Mouse (Mus musculus): ENCODE results near the gene Slc16a1. TPM values are rescaled to one million over a fixed set of nuclear protein-coding genes. Genes with fewer than 3 reads are reported as not detected.
A peak's percentile ranks its signal among the peaks of the same experiment; 100 is the strongest.

Slc16a1 gene
- polyA plus RNA-seq, 1 experiment from 2014 or later, result 9.1 TPM

DNA sequence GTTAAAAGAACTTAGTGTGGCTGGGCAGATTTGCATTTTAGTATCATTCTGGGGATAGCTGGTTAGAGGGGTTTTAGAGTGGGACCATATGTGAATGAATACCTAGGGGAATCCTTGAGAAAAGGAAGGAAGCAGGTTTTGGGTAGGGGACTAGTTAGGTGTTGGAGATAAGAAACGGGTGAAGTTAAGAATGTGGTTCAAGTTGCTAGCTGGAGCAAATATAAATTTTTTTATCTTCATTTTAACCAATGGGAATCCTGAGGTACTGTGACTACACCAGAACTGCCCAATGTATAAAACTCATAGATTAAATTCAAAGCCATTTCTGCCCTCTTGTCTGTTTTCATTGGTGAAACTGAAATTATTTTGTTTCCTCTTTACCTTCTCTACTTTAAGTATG, 2.8 kb downstream of the Slc16a1 start:
- no peak overlapping the region for H3K4me3 ChIP-seq
- H3K27ac ChIP-seq (replicated peaks), result no peak overlapping the region
- no peak overlapping the region for H3K4me2 ChIP-seq
- no peaks in the 10 kb centered on the region for H3K9me3 ChIP-seq
- H3K9ac ChIP-seq, result no peak overlapping the region
- 82% methylated on average over 1 of the region's 1 CpGs for WGBS
- H3K36me3 ChIP-seq, result no peaks in the 10 kb centered on the region
- peaks cover 15% of the 10 kb centered on the region for H3K4me1 ChIP-seq (replicated peaks)
- ATAC-seq (ENCODE audit: low FRiP score, low read depth), result no peak
- no peaks in the 10 kb centered on the region for H3K27me3 ChIP-seq

DNA sequence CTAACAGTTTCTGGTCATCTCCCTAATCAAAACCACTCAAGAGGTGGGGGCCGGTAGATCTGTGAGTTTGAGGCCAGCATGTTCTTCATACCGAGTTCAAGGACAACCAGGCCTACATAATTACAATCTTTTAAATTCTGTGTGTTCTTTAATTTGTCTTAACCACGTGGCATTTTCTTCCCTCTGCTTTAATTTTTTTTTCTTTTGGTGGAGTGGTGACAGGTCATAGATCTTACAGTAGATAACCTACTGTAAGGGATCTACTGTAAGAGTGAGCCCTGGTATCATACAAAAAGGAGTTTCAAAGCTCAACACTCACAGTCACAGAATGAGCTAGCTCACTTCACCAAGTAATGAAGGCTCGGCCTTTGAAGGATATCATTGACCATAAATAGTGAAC, 4.6 kb downstream of the Slc16a1 start:
- no peak overlapping the region for H3K9ac ChIP-seq
- no peak overlapping the region for H3K27ac ChIP-seq (replicated peaks)
- H3K27me3 ChIP-seq, result no peaks in the 10 kb centered on the region
- H3K4me1 ChIP-seq (replicated peaks), result peaks cover 10% of the 10 kb centered on the region; the same call in 1 of the 2 replicates
- no peak overlapping the region for H3K4me2 ChIP-seq
- ATAC-seq (ENCODE audit: low FRiP score, low read depth), result no peak
- H3K36me3 ChIP-seq, result no peaks in the 10 kb centered on the region
- 82% methylated on average over 4 of the region's 4 CpGs for WGBS
- H3K4me3 ChIP-seq, result no peak overlapping the region
- no peaks in the 10 kb centered on the region for H3K9me3 ChIP-seq

DNA sequence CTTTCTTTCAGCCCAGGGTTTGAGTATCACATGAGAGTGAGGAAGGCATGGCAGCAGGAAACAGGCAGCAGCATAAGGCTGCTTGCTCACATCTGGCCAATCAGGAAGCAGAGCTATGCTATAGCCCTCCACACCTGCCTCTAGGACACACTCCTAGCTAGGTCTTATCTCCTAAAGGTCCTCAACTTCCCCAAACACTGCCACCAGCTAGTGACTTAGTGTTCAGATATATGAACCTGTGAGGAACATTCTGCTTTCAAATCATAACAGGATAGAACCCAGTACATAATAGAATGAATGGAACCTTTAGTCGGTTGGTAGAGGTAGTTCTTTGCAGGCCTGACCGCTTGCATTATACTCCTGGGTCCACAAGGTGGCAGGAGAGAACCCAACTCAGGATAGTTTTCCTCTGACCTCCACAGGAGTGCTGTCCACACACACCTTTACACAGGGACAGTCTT, 5.4 kb downstream of the Slc16a1 start:
- Histone ChIP-seq H3K4me1 (replicated peaks) (peaks cover 10% of the 10 kb centered on the region; the same call in 1 of the 2 replicates), H3K36me3 (no peaks in the 10 kb centered on the region), H3K4me2 (no peak overlapping the region), H3K9ac (no peak overlapping the region), H3K27ac (replicated peaks) (no peak overlapping the region), H3K27me3 (no peaks in the 10 kb centered on the region), H3K9me3 (no peaks in the 10 kb centered on the region), H3K4me3 (no peak overlapping the region)
- 13% methylated on average over 2 of the region's 2 CpGs for WGBS
- peak; percentile 54; the same call in 1 of the 2 replicates for ATAC-seq (ENCODE audit: low FRiP score, low read depth)

DNA sequence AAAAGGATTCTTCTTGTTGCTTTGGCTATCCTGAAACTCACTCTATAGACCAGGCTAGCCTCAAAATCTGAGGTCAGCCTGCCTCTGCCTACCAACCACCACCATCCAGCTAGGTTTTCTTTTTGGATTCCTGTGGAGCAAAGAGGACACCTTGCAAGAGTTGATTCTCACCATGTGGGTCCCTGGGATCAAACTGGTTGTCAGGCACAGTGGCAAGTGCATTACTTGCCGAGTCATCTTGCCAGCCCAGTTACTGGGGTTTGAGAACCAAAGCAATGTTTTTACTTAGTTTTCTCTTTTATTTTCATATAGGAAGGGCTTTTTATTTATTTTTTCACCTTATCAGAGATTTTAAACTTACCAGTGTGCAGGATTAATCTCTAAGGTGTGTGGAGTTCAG, 5.9 kb downstream of the Slc16a1 start:
- no peak for ATAC-seq (ENCODE audit: low FRiP score, low read depth)
- no peak overlapping the region for H3K4me2 ChIP-seq
- no peak overlapping the region for H3K4me3 ChIP-seq
- H3K36me3 ChIP-seq, result no peaks in the 10 kb centered on the region
- peaks cover 6% of the 10 kb centered on the region; the same call in 1 of the 2 replicates for H3K4me1 ChIP-seq (replicated peaks)
- H3K9me3 ChIP-seq, result no peaks in the 10 kb centered on the region
- no peak overlapping the region for H3K9ac ChIP-seq
- no peaks in the 10 kb centered on the region for H3K27me3 ChIP-seq
- no peak overlapping the region for H3K27ac ChIP-seq (replicated peaks)
- 90% methylated on average over 1 of the region's 1 CpGs for WGBS

DNA sequence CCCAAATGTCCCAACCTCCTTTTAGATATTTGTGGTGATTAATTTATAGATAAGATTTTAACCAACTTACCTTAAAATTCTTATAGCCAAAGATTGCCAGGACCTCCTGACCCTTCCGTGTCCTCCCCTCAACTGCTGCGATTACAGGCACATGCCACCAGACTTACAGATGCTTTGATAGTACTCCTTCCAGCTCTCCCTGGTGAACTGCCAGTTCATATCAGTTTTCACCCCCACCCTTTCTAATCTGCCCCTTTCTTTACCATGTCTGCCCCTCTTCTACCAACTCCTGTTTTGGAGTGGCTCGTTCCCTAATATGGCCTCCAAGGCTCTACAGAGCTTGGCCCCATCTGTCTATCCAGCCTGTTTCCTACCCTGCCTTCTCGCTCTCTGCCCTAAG, 15.8 kb downstream of the Slc16a1 start:
- no peak overlapping the region for H3K9ac ChIP-seq
- no peaks in the 10 kb centered on the region for H3K27me3 ChIP-seq
- no peaks in the 10 kb centered on the region for H3K9me3 ChIP-seq
- H3K4me3 ChIP-seq, result no peak overlapping the region
- peaks cover 5% of the 10 kb centered on the region; the same call in 1 of the 2 replicates for H3K36me3 ChIP-seq
- no peak for ATAC-seq (ENCODE audit: low FRiP score, low read depth)
- no peaks in the 10 kb centered on the region for H3K4me1 ChIP-seq (replicated peaks)
- H3K27ac ChIP-seq (replicated peaks), result no peak overlapping the region
- H3K4me2 ChIP-seq, result no peak overlapping the region
- WGBS, result 99% methylated on average over 4 of the region's 4 CpGs

DNA sequence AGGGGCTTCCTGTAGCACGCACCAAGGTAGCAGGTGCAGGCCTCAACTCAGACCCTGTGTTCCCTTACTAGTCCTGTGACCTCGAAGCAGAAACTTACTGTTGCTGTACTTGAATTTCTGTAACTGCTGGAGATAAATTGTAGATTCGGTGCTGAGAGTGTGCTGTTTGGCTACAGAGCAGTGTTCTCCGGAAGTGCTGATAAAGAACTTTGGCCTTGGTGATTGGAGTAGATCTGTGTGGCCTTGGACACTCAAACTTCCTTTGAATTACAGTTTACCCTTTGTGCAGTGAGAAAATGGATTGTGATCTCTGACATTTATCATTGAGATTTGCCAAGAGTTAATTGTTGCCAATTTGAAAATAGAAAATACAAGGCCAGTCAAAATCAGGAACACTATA, 16.5 kb downstream of the Slc16a1 start:
- Histone ChIP-seq H3K36me3 (peaks cover 5% of the 10 kb centered on the region; the same call in 1 of the 2 replicates), H3K9ac (no peak overlapping the region), H3K9me3 (no peaks in the 10 kb centered on the region), H3K4me1 (replicated peaks) (no peaks in the 10 kb centered on the region), H3K4me3 (no peak overlapping the region), H3K27ac (replicated peaks) (no peak overlapping the region), H3K27me3 (no peaks in the 10 kb centered on the region), H3K4me2 (no peak overlapping the region)
- no peak for ATAC-seq (ENCODE audit: low FRiP score, low read depth)
- 95% methylated on average over 4 of the region's 4 CpGs for WGBS

DNA sequence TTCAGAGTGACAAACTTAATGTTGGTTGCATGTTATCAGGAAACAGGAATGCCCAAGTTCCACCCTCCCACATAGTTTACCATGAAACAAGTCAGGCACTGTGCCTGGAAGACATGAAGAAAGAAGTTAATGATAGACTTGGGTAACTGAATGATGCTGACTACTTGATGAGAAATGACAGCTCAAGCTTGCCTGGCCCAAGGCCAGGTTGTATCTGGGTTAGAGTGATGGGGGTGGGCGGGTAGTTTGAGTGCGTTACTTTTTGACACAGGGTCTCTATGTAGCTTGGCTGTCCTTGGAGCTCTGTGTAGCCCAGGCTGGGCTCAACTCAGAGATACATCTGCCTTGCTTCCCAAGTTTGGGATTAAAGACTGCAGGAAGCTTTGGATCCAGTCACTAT, 20.2 kb downstream of the Slc16a1 start:
- no peak overlapping the region for H3K4me3 ChIP-seq
- no peaks in the 10 kb centered on the region for H3K4me1 ChIP-seq (replicated peaks)
- H3K9ac ChIP-seq, result no peak overlapping the region
- 86% methylated on average over 2 of the region's 2 CpGs for WGBS
- no peak overlapping the region for H3K4me2 ChIP-seq
- no peaks in the 10 kb centered on the region for H3K36me3 ChIP-seq
- ATAC-seq (ENCODE audit: low FRiP score, low read depth), result no peak
- no peaks in the 10 kb centered on the region for H3K9me3 ChIP-seq
- no peak overlapping the region for H3K27ac ChIP-seq (replicated peaks)
- no peaks in the 10 kb centered on the region for H3K27me3 ChIP-seq

DNA sequence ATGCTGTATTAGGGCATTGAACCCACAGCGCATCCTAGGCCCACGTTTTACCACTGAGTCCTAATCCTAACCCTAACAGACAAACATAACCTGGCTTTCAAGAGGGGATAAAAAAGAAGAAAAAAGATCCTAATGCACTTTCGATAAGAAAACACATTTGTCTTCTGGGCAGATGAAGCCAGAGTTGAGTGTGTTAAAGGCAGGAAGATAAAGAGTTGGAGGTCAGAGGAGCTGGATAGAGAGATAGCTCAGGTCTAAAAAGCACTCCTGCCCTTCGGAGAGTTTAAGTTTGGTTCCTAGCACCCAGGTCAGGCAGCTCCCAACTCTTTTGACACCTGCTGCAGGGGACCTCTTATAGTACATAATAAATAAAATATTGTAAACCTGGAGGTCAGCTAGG, 21.3 kb downstream of the Slc16a1 start:
- Histone ChIP-seq H3K9me3 (no peaks in the 10 kb centered on the region), H3K27ac (replicated peaks) (no peak overlapping the region), H3K4me1 (replicated peaks) (no peaks in the 10 kb centered on the region), H3K36me3 (no peaks in the 10 kb centered on the region), H3K27me3 (no peaks in the 10 kb centered on the region), H3K9ac (no peak overlapping the region), H3K4me3 (no peak overlapping the region), H3K4me2 (no peak overlapping the region)
- ATAC-seq (ENCODE audit: low FRiP score, low read depth), result no peak
- WGBS, result 92% methylated on average over 4 of the region's 4 CpGs

DNA sequence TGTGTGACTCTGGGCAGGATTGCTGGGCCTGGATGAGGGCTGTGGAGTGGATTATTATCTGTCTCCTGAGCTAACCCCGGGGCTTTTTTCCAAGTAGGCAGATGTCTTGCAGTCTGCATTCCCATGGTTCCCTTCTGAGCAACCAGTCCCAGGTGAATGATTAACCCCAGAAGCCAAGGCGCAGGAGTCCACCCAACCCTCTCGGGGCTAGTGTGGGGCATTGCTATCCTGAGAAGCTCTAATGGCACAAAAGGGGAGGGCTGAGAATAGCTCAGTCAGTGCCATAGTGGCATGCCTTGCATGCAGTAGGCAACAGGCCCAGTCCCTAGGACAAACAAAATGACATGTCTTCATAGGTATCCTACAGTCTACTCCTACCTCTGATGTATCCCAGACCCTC, 22.1 kb downstream of the Slc16a1 start:
- WGBS, result 67% methylated on average over 3 of the region's 3 CpGs
- no peak for ATAC-seq (ENCODE audit: low FRiP score, low read depth)
- Histone ChIP-seq H3K4me1 (replicated peaks) (no peaks in the 10 kb centered on the region), H3K4me2 (no peak overlapping the region), H3K27ac (replicated peaks) (no peak overlapping the region), H3K36me3 (no peaks in the 10 kb centered on the region), H3K4me3 (no peak overlapping the region), H3K9me3 (no peaks in the 10 kb centered on the region), H3K27me3 (no peaks in the 10 kb centered on the region), H3K9ac (no peak overlapping the region)

DNA sequence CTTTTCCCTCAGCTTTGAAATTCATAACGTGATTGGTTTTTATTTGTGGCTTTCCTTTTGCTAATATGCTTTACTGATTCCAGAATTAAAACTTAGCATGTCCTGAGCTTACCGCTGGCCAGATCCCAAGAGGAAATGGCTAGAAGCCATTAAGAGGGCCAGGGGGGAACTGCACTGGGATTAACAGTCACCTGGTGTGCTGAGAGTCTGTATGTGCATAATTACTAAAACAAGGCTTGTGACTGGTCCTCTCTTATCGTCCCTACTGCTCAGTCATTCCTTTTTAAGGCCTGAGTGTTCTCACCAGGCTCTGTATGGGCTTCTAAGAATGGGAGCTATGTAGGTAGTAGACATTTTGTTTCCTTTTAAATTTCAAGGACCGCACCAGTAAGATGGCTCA, 23.5 kb downstream of the Slc16a1 start:
- 41% methylated on average over 4 of the region's 4 CpGs for WGBS
- Histone ChIP-seq H3K9ac (no peak overlapping the region), H3K9me3 (no peaks in the 10 kb centered on the region), H3K4me1 (replicated peaks) (no peaks in the 10 kb centered on the region), H3K36me3 (no peaks in the 10 kb centered on the region), H3K4me2 (no peak overlapping the region), H3K27ac (replicated peaks) (no peak overlapping the region), H3K27me3 (no peaks in the 10 kb centered on the region), H3K4me3 (no peak overlapping the region)
- ATAC-seq (ENCODE audit: low FRiP score, low read depth), result no peak

DNA sequence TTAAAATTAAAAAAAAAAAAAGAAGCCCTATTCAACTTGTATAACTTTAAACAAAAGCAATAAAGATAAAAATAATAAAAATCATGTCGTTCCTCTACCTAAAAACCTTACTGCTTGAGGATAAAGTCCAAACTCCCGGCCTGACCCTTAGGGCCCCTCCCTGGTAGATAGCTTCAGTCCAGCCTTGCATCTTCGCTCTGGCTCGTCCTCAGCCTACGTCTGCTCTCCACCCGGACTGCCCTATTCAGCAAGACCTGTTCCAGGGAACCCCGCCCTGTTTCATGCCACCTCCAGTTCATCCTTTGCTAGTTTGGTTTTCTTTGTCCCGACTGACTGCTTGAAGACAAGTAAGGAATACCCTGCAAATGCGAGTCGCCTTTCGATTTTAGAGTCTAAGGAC, 24.5 kb downstream of the Slc16a1 start:
- Histone ChIP-seq H3K9ac (no peak overlapping the region), H3K36me3 (no peaks in the 10 kb centered on the region), H3K9me3 (no peaks in the 10 kb centered on the region), H3K27me3 (no peaks in the 10 kb centered on the region), H3K4me1 (replicated peaks) (no peaks in the 10 kb centered on the region), H3K4me3 (no peak overlapping the region), H3K4me2 (no peak overlapping the region), H3K27ac (replicated peaks) (no peak overlapping the region)
- ATAC-seq (ENCODE audit: low FRiP score, low read depth), result no peak
- WGBS, result 89% methylated on average over 11 of the region's 11 CpGs

DNA sequence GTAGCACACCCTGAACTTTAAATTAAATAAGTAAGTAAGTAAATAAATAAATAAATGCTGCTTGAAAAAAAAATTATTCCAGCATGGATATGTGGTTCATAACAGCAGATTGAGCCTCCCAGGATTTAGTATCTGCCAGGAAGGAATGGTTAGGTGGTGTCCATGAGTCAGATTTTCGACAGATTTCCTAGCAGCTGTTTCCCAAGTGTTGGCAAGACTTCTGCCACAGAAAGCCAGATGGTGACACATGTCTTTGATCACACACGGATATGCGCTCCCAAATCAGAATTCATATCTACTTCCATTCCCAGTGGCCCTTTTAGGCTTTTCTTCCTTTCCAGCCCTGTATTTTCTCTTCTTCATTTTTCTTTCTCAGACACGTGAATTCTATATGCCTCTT, 28.5 kb downstream of the Slc16a1 start:
- Histone ChIP-seq H3K4me3 (no peak overlapping the region), H3K27me3 (no peaks in the 10 kb centered on the region), H3K4me1 (replicated peaks) (no peaks in the 10 kb centered on the region), H3K9me3 (no peaks in the 10 kb centered on the region), H3K27ac (replicated peaks) (no peak overlapping the region), H3K9ac (no peak overlapping the region), H3K36me3 (no peaks in the 10 kb centered on the region), H3K4me2 (no peak overlapping the region)
- no peak for ATAC-seq (ENCODE audit: low FRiP score, low read depth)
- 56% methylated on average over 4 of the region's 4 CpGs for WGBS

DNA sequence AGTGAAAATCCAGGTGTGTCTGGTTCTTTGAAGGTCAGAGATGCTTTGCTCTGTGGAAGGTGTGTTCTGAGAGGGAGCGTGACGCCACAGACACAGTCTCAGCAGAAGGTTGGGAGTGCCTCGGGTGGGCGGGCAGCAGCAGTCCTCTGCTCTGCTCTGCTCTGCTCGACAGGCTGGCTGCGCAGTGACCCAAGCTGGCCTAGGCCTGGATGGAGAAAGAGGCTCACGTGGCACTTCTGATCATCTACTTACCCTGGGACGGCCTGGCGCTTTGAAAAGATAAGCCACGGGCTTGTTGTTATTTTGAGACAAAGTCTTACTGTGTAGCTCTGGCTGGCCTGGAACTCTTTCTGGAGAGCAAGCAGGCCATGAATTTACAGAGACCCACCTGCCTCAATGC, 29.0 kb downstream of the Slc16a1 start:
- H3K27ac ChIP-seq (replicated peaks), result no peak overlapping the region
- no peak overlapping the region for H3K4me3 ChIP-seq
- no peak overlapping the region for H3K4me2 ChIP-seq
- WGBS, result 73% methylated on average over 10 of the region's 10 CpGs
- no peaks in the 10 kb centered on the region for H3K27me3 ChIP-seq
- no peak overlapping the region for H3K9ac ChIP-seq
- no peaks in the 10 kb centered on the region for H3K36me3 ChIP-seq
- no peaks in the 10 kb centered on the region for H3K4me1 ChIP-seq (replicated peaks)
- no peaks in the 10 kb centered on the region for H3K9me3 ChIP-seq
- no peak for ATAC-seq (ENCODE audit: low FRiP score, low read depth)
